Mouse (Mus musculus) heart, adult 2 months (tissue): ENCODE results near the gene Erich3. TPM values are rescaled to one million over a fixed set of nuclear protein-coding genes. Genes with fewer than 3 reads are reported as not detected.
A peak's percentile ranks its signal among the peaks of the same experiment; 100 is the strongest.

Experiments
- DNase-seq, 2 experiments: peaks; one replicate each; pipeline ENCODE4 v3.0.0; 2021
- H3K27ac ChIP-seq: fragments of 200-600 bp; 2 replicates; pipeline ENCODE4 v1.8.1; 2022
- H3K27me3 ChIP-seq: fragments of 200-500 bp; 2 replicates; pipeline ENCODE4 v1.6.1; 2012; ENCODE audit warnings: mild to moderate bottlenecking, low read length, inconsistent platforms, mixed read lengths; ENCODE audit not compliant: control insufficient read depth, insufficient read depth
- H3K36me3 ChIP-seq: fragments of 200-500 bp; 2 replicates; pipeline ENCODE4 v1.6.1; 2012; ENCODE audit warnings: low read length, inconsistent platforms; ENCODE audit not compliant: control insufficient read depth, insufficient read depth
- H3K4me1 ChIP-seq: fragments of 200-500 bp; 2 replicates; pipeline ENCODE4 v1.6.1; 2011; ENCODE audit warnings: low read length; ENCODE audit not compliant: control insufficient read depth, insufficient read depth
- H3K4me3 ChIP-seq: fragments of 200-600 bp; 2 replicates; pipeline ENCODE4 v1.8.1; 2022
- H3K79me2 ChIP-seq: fragments of 200-500 bp; replicated peaks from 2 replicates; pipeline ENCODE4 v1.6.1; 2012; ENCODE audit warnings: mild to moderate bottlenecking, inconsistent platforms, low read length, moderate library complexity, mixed read lengths; ENCODE audit not compliant: control insufficient read depth, insufficient read depth
- H3K9ac ChIP-seq: fragments of 200-500 bp; 2 replicates; pipeline ENCODE4 v1.6.1; 2012; ENCODE audit warnings: low read depth, mild to moderate bottlenecking, control low read depth, inconsistent platforms, low read length, mixed read lengths
- CTCF ChIP-seq: fragments of 200-600 bp; IDR thresholded peaks from 2 replicates; pipeline ENCODE4 v1.8.1; 2022; ENCODE audit warnings: antibody characterized with exemption, mild to moderate bottlenecking, moderate library complexity
- EP300 ChIP-seq: fragments of 200-500 bp; IDR thresholded peaks from 2 replicates; pipeline ENCODE4 v1.6.1; 2011; ENCODE audit warnings: low read depth, low read length, control low read depth; ENCODE audit not compliant: insufficient read depth
- POLR2A ChIP-seq: fragments of 200-500 bp; IDR thresholded peaks from 2 replicates; pipeline ENCODE4 v1.6.1; 2011; ENCODE audit warnings: mild to moderate bottlenecking, low read depth, low read length, control low read depth; ENCODE audit not compliant: insufficient read depth
- WGBS: fragments of 180-500 bp; shearing (Covaris S2); methylation state at CpG from one replicate; pipeline ENCODE4 v1.1.7; 2018; 5-methylcytosine and 5-hydroxymethylcytosine counted together
- intact Hi-C: fragments of 180-260 bp; cut with DNase I; formaldehyde crosslinking; loops from one replicate; pipeline ENCODE4 v1.15.1; 2025
- polyA plus RNA-seq: library from polyadenylated mRNA; depleted of rRNA; stranded (reverse); fragments of >200 nt; gene quantifications from 2 replicates; pipeline ENCODE4 v1.2.3, GENCODE M21; 2012; rRNA removed
- total RNA-seq, 2 experiments: library from RNA; stranded (reverse); gene quantifications; 2 replicates each; pipeline ENCODE4 v1.2.3; 2021

The Erich3 gene
- total and polyA plus RNA-seq, 3 experiments: 0.11 to 0.35 (median 0.21) TPM

- no peaks in the 10 kb centered on the region for H3K27me3 ChIP-seq
- peak; percentile 28 to 57 for DNase-seq
- TF ChIP-seq EP300 (no peak), CTCF (no peak), POLR2A (no peak)
- intact Hi-C loops: no loop called here
- H3K79me2 ChIP-seq: no peaks in the 10 kb centered on the region
- H3K36me3 ChIP-seq: no peaks in the 10 kb centered on the region
- H3K27ac ChIP-seq: no peak overlapping the region; the same call in 1 of the 2 replicates
- H3K4me3 ChIP-seq: no peak overlapping the region
- no peak overlapping the region for H3K9ac ChIP-seq
- H3K4me1 ChIP-seq: peaks cover 2% of the 10 kb centered on the region
- WGBS: 49% methylated on average over 19 of the region's 19 CpGs
Observed at GRCm38 (mm10) chr3:154816801-154817625, 153.4 kb downstream of the Erich3 start.

Other genes starting within 250 kb of the Erich3 start
- gene Cryz, start 67.1 kb upstream of the Erich3 start, total RNA-seq: 10 to 100 TPM; 16.8 to 19.5 TPM
- gene Cryz, start 67.1 kb upstream of the Erich3 start, polyA plus RNA-seq: 5.8 and 9.5 TPM in 2 replicates
- gene Tyw3, start 66.8 kb upstream of the Erich3 start, total RNA-seq: 1 to 10 TPM; 5.6 to 6.8 TPM
- gene Tyw3, start 66.8 kb upstream of the Erich3 start, polyA plus RNA-seq: 6.5 and 8.2 TPM in 2 replicates